ENCODE assay signal across 12 mouse cellular contexts in genomic region chr7:111976401-111976800, GRCm38 (mm10).
"Had no signal": no experiment of that assay in that cellular context is flagged by ENCODE, and none has a peak within 500 bp of the region (broad histone marks: within the 10 kb centered on the region; RNA-seq: fewer than 3 reads in every experiment).

No protein-coding gene starts in this region.

- H3K36me3 ChIP-seq: limb, embryonic 12.5 days; midbrain, embryonic 12.5 days; neural tube, embryonic 15.5 days had no signal

- H3K4me1 ChIP-seq: limb, embryonic 12.5 days; midbrain, embryonic 12.5 days; neural tube, embryonic 15.5 days had no signal

- DNase-seq: kidney, postnatal 36 days; layer of hippocampus, adult 9-11 months; layer of hippocampus, postnatal 36 days; lung, adult 18-20 months; right cerebral cortex, adult 18-20 months; right cerebral cortex, postnatal 25 days; thymus, postnatal 4 days had no signal

- H3K27me3 ChIP-seq: limb, embryonic 12.5 days; midbrain, embryonic 12.5 days; neural tube, embryonic 15.5 days had no signal

- H3K4me2 ChIP-seq: limb, embryonic 12.5 days; midbrain, embryonic 12.5 days; neural tube, embryonic 15.5 days had no signal

- H3K4me3 ChIP-seq: limb, embryonic 12.5 days; midbrain, embryonic 12.5 days; neural tube, embryonic 15.5 days had no signal

- H3K9me3 ChIP-seq: limb, embryonic 12.5 days; midbrain, embryonic 12.5 days; neural tube, embryonic 15.5 days had no signal

- H3K9ac ChIP-seq: limb, embryonic 12.5 days; liver, embryonic 14.5 days; midbrain, embryonic 12.5 days; neural tube, embryonic 15.5 days had no signal

- H3K27ac ChIP-seq: kidney, postnatal 0 days; limb, embryonic 12.5 days; liver, embryonic 14.5 days; midbrain, embryonic 12.5 days; neural tube, embryonic 15.5 days had no signal
